Mouse (Mus musculus) yolk sac, embryonic 10.5 days (tissue): ENCODE results near the gene Rbm19.

Source experiments
- DNase-seq: peaks from one replicate; pipeline ENCODE4 v3.0.0-alpha.2; 2017; ENCODE audit warnings: low spot score

The Rbm19 gene

DNA sequence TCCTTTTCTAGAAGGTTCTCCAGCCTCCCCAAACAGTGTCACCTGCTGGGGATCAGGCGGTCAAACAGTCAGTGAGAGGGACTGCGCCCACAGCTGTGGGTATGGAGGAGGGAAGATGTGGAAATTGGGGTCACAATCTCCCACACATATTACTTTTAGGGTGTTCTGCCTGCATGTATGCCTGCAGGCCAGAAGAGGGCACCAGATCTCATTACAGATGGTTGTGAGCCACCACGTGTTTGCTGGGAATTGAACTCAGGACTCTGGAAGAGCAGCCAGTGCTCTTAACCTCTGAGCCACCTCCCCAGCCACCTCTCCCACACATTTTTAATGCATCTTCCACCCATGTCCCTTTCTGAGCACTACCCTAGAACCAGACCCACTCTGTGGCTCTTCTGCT lies 88.1 kb downstream of the Rbm19 start:
- no peak for DNase-seq

DNA sequence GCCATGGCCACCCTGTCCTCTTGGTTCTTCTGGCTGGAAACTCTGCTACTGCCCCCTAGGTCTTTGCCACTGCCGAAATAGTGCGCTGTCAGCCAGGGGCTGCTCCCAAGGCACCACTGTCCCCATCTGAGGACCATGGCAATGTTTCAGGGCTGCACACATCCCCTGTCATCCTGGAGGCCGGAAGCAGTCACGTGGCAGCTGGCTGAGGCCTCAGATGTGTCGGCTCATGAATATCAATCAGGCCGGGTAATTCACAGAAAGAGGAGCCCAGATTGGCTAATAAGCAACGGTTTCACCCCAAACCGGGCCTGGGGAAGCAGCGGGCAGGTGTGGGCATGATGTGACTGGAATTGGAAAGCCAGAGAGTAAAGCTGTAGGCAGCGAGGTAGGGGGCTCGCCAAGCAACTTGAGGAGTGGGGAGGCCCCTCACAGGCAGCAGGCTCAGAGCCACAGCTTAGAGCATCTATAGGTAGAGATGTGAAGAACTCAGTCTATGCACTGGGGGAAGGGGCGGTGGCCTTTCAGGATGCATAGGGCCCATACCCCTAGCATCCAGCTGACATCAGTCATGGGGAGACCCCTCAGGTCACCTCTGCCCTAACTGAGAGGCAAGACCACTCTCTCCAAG lies 90.2 kb downstream of the Rbm19 start:
- DNase-seq, result no peak

DNA sequence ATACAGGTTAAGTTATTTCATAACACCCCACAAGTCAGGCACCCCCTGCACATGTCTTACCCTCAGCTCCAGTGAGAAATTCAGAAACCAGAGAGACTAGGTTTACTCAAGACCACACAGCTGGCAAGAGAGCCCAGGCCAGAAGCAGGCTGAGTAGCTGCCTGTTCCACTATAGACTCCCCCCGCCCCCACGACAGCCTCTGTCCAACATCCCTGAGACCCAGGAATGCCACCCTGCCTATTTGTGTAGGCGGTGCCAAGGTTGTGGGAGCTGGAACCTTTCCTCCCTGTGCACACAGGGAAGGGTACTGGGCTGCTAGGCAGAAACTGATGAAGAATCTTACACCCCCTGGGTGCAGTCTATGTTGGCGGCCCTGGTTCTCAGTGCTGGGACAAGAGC lies 91.2 kb downstream of the Rbm19 start:
- DNase-seq, result no peak

DNA sequence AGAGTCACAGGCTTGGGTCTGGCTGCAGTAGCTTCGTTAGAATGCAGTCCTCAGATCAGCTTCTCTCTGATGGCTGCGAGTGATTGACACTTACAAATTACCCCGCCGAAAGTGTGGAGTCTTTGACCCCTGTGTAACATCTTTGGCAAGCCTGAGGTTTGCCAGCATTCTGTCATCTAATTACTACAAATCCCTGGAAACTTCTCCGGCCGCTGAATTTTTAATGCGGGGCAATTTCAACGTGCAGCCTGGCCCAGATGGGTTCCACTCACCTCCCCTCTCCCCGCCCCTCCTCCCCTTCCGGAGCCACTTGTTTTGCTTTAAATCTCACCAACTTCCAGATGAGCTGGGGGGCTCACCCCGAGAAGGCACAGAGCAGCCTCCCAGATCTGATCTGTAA lies 94.4 kb downstream of the Rbm19 start:
- DNase-seq, result no peak

DNA sequence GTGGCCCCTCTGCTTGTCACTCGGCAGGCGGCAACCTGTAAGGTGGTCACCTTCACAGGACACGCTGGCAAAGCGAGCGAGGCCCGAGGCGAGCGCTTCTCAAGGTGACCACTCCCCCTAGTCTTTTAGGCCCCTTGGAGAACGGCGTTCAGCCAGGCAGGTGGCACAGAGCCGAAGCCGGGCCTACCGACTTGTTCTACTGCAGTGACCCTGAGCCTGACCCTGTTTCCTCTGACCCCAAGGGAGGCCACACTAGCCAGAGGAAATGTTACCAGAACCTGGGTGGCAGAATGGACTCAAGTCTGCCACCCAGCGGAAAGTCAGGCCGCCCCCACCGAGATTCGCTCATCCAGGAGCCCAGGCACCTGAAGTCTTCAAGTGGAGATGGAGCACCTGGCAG lies 94.9 kb downstream of the Rbm19 start:
- DNase-seq, result peak; percentile 30

DNA sequence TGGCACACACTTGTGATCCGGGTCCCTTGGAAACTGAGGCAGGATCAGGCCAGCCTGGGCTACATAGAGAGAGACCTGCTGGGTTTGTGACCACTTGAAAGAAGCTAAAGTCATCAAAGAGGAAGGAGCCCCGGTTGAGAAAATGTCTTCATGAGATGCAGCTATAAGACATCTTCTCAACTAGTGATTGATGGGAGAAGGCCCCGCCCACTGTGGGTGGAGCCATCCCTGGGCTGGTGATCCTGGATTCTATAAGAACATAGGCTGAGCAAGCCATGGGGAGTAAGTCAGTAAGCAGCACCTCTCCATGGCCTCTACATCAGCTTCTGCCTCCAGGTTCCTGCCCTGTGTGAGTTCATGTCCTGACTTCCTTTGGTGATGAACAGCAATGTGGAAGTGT lies 98.2 kb downstream of the Rbm19 start:
- DNase-seq, result no peak

DNA sequence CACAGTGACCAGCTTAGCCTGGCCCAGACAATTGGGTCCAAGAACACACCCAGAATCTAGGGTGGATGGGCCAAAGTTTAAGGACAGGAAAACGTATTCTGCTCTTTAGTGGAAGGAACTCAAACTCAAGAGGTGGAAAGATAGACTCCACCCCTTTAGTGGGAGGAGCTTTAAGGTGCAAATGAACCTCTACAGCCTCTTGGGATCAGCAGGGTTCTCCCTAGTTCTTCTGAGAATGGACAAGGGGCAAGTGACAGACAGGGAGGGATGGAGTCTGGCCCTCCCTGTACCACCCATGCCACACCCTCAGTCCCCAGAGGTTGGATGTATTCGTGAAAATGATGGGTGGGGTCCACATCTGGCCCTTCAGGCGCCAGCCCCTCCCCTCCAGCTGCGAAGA lies 105.0 kb downstream of the Rbm19 start:
- no peak for DNase-seq

DNA sequence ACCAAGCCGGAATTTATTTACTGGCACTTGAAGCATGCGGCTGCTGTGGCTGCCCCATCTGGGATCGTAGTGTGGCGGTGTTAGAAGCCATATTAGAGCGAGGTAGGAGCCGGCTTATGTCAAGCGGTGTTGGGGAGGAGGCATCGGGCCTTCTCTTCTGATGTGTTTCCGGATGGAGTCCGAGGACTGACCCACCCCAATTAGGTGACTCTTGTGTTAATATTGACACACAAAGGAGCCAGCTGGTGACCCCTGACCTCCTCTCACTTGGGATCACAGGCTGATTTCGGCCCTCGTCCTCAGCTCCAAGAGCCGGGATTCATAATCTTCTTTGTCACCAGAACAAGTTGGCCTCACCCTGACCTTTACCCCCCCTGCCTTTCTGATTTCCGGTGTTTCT lies 109.1 kb downstream of the Rbm19 start:
- peak; percentile 17 for DNase-seq

DNA sequence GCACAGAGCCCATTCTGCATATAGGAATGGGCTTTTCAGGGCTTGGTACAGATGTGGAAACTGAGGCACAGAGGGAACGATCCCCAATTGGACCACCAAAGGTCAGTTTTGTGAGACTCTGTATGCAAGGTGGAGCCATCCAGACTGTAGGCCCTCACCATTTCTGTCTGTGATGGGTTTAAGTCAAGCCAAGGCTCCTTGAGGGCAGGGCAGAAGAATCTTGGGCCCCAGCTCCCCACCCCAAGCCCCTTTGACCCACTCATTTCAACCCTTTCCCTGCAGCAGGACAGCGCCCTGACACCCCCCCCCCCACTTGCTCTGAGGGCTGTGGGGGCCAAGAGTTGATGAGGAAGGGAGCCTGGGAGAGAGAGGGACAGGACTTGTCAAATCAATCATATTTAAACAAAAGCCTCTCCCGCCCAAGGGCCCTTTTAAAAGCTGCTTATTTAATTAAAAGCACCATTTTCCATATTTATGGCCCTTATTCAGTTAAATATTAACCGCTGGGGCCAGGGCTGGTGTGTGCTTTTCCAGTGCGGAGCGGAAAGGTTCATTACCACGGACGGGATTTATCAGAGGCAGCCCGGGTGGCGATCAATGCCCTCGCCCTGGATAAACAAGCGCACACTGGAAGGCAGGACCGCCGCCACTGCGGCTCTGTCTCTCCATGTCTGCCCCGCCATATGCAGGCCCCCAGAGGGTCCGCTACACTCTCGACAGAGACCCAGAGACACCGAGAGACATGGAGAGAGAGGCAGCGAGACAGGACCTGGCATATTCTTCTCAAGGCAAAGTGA lies 112.5 kb downstream of the Rbm19 start:
- no peak for DNase-seq

DNA sequence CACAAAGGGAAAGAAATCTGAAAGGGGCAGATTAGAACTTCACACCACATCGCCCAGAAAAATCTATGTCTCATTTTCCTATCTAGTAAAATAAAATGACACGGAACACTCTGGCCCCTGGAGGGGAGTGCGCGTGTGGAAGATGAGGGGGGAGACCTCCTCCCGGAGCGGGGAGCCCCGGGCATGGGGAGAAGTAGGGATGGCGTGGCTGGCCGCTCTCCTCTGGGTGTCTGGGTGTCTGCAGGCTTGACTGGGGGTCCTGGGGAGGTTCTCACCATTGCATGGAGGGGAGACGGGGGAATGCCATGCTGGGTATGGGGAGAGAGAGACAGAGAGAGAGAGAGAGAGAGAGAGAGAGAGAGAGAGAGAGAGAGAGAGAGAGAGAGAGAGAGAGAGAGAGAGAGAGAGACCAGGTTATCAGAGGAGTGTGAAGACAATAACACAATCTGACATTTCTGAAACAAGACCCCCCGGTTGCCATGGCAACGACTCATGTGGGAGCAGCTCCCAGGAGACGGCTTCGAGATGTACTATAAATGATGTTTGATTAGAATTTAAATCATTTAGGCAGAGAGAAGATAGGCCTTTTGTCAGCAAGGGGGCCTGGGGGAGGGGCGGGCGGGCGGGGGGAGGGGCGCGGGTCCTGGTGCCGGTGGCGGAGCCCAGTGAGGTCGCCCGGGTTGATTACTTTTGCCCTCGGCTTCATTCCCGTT lies 115.3 kb downstream of the Rbm19 start:
- DNase-seq, result no peak

DNA sequence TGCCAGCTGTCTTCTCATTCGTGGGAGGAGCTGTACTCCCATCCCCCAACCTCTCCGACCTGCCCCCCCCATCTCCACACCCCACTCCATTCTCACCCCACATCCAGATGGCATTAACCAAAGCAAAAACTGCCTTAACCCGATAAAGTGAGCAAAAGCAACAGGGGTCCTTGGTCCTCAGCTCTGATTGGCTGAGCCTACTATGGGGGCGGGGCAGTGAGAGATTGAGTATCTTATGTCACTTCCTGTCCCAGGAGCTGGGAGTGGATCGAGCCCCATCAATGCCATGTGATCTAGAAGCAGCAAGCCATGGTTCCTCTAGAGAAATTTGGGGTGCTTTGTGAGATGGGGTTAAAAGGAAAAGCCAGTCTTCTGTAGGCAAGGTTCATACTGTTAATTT lies 118.9 kb downstream of the Rbm19 start:
- no peak for DNase-seq

DNA sequence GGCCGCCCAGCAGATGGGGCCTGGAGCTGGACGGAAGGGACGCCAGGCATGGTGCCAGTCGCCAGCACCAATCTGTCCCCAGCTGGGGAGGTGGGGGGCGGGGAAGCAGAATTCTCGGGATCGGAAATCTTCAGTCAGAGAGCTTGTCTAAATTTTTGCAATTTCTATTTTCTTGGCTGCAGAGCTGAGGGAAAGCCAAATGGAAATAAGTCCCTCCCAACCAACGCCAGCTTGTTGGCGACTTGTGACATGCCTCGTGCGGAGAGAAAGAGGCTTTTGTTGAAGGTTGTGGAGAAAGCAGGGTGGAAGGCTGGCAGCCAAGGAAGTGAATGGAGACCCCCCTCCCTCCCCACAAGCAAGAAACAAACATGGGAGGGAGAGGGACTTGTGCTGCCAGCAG lies 119.3 kb downstream of the Rbm19 start:
- no peak for DNase-seq

DNA sequence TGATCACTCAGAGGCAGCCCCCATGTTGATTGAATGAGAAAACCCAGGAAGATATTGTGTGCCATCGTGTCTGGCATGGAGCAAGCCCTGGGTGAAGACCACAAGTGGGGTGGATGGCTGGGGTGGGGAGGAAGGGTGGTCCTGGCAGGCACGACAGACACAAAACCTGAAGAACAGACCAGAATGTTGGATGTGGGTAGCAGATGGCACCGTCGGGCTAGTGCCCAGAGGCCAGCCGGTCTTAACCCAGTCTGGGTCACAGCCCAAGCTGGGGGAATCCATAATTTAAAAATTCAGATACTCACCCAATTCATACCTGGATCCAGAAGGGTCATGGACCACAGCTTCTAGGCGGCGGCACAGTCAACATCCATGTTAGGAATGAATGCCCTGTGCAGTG lies 123.8 kb downstream of the Rbm19 start:
- DNase-seq, result no peak

DNA sequence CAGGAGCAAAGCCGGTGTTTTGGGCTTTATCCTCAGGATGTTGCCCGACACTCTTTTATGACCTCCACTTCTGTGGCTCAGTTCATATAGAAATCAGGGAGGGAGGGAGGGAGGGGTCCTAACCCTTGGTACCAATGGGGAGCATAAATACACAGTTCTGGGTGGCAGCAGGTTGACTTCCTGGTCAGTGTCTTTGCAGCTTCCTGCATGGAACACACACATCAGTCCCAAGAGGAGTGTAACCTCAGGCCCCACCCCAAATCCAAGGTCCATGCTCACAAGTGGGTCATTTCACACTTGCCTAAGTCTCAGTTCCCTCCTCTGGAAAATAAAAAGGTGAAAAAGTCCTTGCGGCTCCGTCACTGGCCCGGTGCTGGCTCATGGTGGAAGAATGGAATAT lies 129.1 kb downstream of the Rbm19 start:
- no peak for DNase-seq
